Mouse (Mus musculus): Measurements from ENCODE around the gene Ccr1l1. TPM values are rescaled to one million over a fixed set of nuclear protein-coding genes. Genes with fewer than 3 reads are reported as not detected.

The Ccr1l1 gene
- polyA plus RNA-seq, 1 experiment: not detected

GRCm38 (mm10) chr9:123964776-123965175, 13.4 kb downstream of the Ccr1l1 start:
- Histone ChIP-seq H3K27me3 (ENCODE audit: control insufficient read depth, insufficient read depth, low read length) (no peaks in the 10 kb centered on the region), H3K36me3 (ENCODE audit: control insufficient read depth, insufficient read depth, low read length) (no peaks in the 10 kb centered on the region), H3K4me1 (replicated peaks; ENCODE audit: control insufficient read depth, insufficient read depth, low read length) (no peaks in the 10 kb centered on the region), H3K4me3 (ENCODE audit: control insufficient read depth, insufficient read depth, low read length) (no peak overlapping the region), H3K27ac (ENCODE audit: control insufficient read depth, insufficient read depth, low read length) (no peak overlapping the region)
- no peak for DNase-seq
- WGBS: 93% methylated on average over 3 of the region's 3 CpGs
- TF ChIP-seq CTCF (IDR thresholded peaks at IDR 0.05; ENCODE audit: borderline replicate concordance, control insufficient read depth, extremely low read depth, insufficient read depth, low read length, poor library complexity) (no peak), POLR2A (IDR thresholded peaks at IDR 0.05; ENCODE audit: control insufficient read depth, extremely low read depth, insufficient read depth, low read length, poor library complexity) (no peak)

GRCm38 (mm10) chr9:123960161-123960560, 18.0 kb downstream of the Ccr1l1 start:
- Histone ChIP-seq H3K36me3 (ENCODE audit: control insufficient read depth, insufficient read depth, low read length) (no peaks in the 10 kb centered on the region), H3K4me1 (replicated peaks; ENCODE audit: control insufficient read depth, insufficient read depth, low read length) (no peaks in the 10 kb centered on the region), H3K27me3 (ENCODE audit: control insufficient read depth, insufficient read depth, low read length) (no peaks in the 10 kb centered on the region), H3K4me3 (ENCODE audit: control insufficient read depth, insufficient read depth, low read length) (no peak overlapping the region), H3K27ac (ENCODE audit: control insufficient read depth, insufficient read depth, low read length) (no peak overlapping the region)
- 39% methylated on average over 1 of the region's 1 CpGs for WGBS
- TF ChIP-seq POLR2A (IDR thresholded peaks at IDR 0.05; ENCODE audit: control insufficient read depth, extremely low read depth, insufficient read depth, low read length, poor library complexity) (no peak), CTCF (IDR thresholded peaks at IDR 0.05; ENCODE audit: borderline replicate concordance, control insufficient read depth, extremely low read depth, insufficient read depth, low read length, poor library complexity) (no peak)
- DNase-seq: no peak

DNA sequence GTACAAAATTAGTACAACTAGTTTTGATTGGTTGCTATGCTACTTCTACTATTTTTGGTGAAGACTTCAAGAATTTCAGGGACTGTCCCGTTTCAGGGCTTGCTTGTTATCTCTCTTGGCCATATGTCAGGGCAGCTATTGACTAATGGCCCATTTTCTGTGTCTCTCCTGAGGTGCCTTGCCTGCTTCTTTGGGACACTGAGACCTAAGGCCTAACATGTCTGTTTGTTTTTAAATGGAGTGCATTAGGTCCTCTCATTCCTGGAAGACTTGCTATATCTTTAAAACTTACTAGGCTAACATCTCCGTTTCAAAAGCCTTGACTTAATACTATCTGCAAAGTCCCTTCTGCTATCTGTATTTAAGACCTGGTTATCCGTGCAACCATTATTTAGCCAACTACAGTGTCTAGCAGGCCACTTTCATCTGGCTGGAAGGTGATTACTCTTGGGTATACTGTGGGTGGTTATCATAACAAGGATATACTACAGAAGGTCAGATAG, 20.2 kb downstream of the Ccr1l1 start:
- no peak for DNase-seq
- TF ChIP-seq CTCF (IDR thresholded peaks at IDR 0.05; ENCODE audit: borderline replicate concordance, control insufficient read depth, extremely low read depth, insufficient read depth, low read length, poor library complexity): no peak
- no peak for TF ChIP-seq POLR2A (IDR thresholded peaks at IDR 0.05; ENCODE audit: control insufficient read depth, extremely low read depth, insufficient read depth, low read length, poor library complexity)

DNA sequence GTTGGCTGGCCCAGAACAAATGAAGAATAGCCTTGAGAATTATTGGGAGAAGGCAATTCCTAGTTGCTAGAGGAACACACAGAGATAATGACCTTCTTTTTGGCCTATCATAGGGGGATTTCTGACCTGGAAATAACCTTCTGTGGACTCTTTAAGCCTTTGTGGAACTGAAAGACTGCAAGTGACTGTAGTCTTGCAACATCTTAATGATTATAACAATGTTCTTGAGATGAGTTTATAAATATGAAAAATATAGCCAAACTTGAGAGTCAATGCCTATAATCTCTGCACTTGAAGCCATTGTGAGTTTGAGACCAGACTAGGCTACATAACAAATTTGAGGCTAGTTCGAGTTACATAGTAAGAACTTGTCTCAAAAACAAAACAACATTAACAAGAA, 21.3 kb downstream of the Ccr1l1 start:
- 89% methylated on average over 1 of the region's 1 CpGs for WGBS
- Histone ChIP-seq H3K4me3 (ENCODE audit: control insufficient read depth, insufficient read depth, low read length) (no peak overlapping the region), H3K36me3 (ENCODE audit: control insufficient read depth, insufficient read depth, low read length) (no peaks in the 10 kb centered on the region), H3K27me3 (ENCODE audit: control insufficient read depth, insufficient read depth, low read length) (no peaks in the 10 kb centered on the region), H3K27ac (ENCODE audit: control insufficient read depth, insufficient read depth, low read length) (no peak overlapping the region), H3K4me1 (replicated peaks; ENCODE audit: control insufficient read depth, insufficient read depth, low read length) (no peaks in the 10 kb centered on the region)
- TF ChIP-seq POLR2A (IDR thresholded peaks at IDR 0.05; ENCODE audit: control insufficient read depth, extremely low read depth, insufficient read depth, low read length, poor library complexity) (no peak), CTCF (IDR thresholded peaks at IDR 0.05; ENCODE audit: borderline replicate concordance, control insufficient read depth, extremely low read depth, insufficient read depth, low read length, poor library complexity) (no peak)
- DNase-seq: no peak

More for the DNA sequence above, 20.2 kb downstream of the Ccr1l1 start:
- no peaks in the 10 kb centered on the region for H3K36me3 ChIP-seq (ENCODE audit: control insufficient read depth, insufficient read depth, low read length)
- no peak overlapping the region for H3K4me3 ChIP-seq (ENCODE audit: control insufficient read depth, insufficient read depth, low read length)
- no peaks in the 10 kb centered on the region for H3K4me1 ChIP-seq (replicated peaks; ENCODE audit: control insufficient read depth, insufficient read depth, low read length)
- 92% methylated on average over 3 of the region's 3 CpGs for WGBS
- no peaks in the 10 kb centered on the region for H3K27me3 ChIP-seq (ENCODE audit: control insufficient read depth, insufficient read depth, low read length)
- no peak overlapping the region for H3K27ac ChIP-seq (ENCODE audit: control insufficient read depth, insufficient read depth, low read length)

- Histone ChIP-seq H3K4me1 (replicated peaks; ENCODE audit: control insufficient read depth, insufficient read depth, low read length) (0 out of 2 replicates have a peak, but pooled peaks cover 2% of the 10 kb centered on the region), H3K27ac (ENCODE audit: control insufficient read depth, insufficient read depth, low read length) (no peak overlapping the region), H3K27me3 (ENCODE audit: control insufficient read depth, insufficient read depth, low read length) (no peaks in the 10 kb centered on the region), H3K4me3 (ENCODE audit: control insufficient read depth, insufficient read depth, low read length) (no peak overlapping the region), H3K36me3 (ENCODE audit: control insufficient read depth, insufficient read depth, low read length) (no peaks in the 10 kb centered on the region)
- DNase-seq: no peak
- TF ChIP-seq CTCF (IDR thresholded peaks at IDR 0.05; ENCODE audit: borderline replicate concordance, control insufficient read depth, extremely low read depth, insufficient read depth, low read length, poor library complexity) (no peak), POLR2A (IDR thresholded peaks at IDR 0.05; ENCODE audit: control insufficient read depth, extremely low read depth, insufficient read depth, low read length, poor library complexity) (no peak)
- WGBS: 86% methylated on average over 2 of the region's 2 CpGs
Measured at GRCm38 (mm10) chr9:123953551-123953950, 24.7 kb downstream of the Ccr1l1 start.

DNA sequence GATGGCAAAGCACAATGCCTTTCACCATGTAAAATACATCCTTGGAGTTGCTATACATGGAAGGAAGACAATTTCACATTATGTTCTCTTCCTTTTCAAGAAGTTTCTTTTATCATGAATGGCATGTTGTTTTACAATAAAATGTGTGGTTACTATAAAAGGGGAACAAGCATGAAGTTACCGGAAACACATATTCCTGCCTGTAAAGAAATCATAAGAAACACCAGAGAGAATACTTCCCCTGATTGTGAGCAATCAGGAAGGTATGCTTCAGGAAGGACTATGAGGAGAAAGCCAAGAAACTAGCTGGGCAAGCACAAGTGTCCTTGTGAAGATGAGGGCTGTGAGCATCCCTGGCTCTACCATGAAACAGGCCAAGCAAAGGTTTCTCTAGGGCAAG, 27.0 kb downstream of the Ccr1l1 start:
- Histone ChIP-seq H3K27ac (ENCODE audit: control insufficient read depth, insufficient read depth, low read length) (no peak overlapping the region), H3K36me3 (ENCODE audit: control insufficient read depth, insufficient read depth, low read length) (no peaks in the 10 kb centered on the region), H3K27me3 (ENCODE audit: control insufficient read depth, insufficient read depth, low read length) (no peaks in the 10 kb centered on the region), H3K4me3 (ENCODE audit: control insufficient read depth, insufficient read depth, low read length) (no peak overlapping the region), H3K4me1 (replicated peaks; ENCODE audit: control insufficient read depth, insufficient read depth, low read length) (0 out of 2 replicates have a peak, but pooled peaks cover 2% of the 10 kb centered on the region)
- TF ChIP-seq POLR2A (IDR thresholded peaks at IDR 0.05; ENCODE audit: control insufficient read depth, extremely low read depth, insufficient read depth, low read length, poor library complexity) (no peak), CTCF (IDR thresholded peaks at IDR 0.05; ENCODE audit: borderline replicate concordance, control insufficient read depth, extremely low read depth, insufficient read depth, low read length, poor library complexity) (no peak)
- DNase-seq: no peak
- 9% methylated on average over 1 of the region's 1 CpGs for WGBS

GRCm38 (mm10) chr9:123949432-123949831, 28.8 kb downstream of the Ccr1l1 start:
- WGBS: 91% methylated on average over 2 of the region's 2 CpGs
- DNase-seq: no peak
- no peak overlapping the region for H3K27ac ChIP-seq (ENCODE audit: control insufficient read depth, insufficient read depth, low read length)
- no peak for TF ChIP-seq CTCF (IDR thresholded peaks at IDR 0.05; ENCODE audit: borderline replicate concordance, control insufficient read depth, extremely low read depth, insufficient read depth, low read length, poor library complexity)
- no peak for TF ChIP-seq POLR2A (IDR thresholded peaks at IDR 0.05; ENCODE audit: control insufficient read depth, extremely low read depth, insufficient read depth, low read length, poor library complexity)
- 0 out of 2 replicates have a peak, but pooled peaks cover 2% of the 10 kb centered on the region for H3K4me1 ChIP-seq (replicated peaks; ENCODE audit: control insufficient read depth, insufficient read depth, low read length)
- no peaks in the 10 kb centered on the region for H3K36me3 ChIP-seq (ENCODE audit: control insufficient read depth, insufficient read depth, low read length)
- H3K4me3 ChIP-seq (ENCODE audit: control insufficient read depth, insufficient read depth, low read length): no peak overlapping the region
- H3K27me3 ChIP-seq (ENCODE audit: control insufficient read depth, insufficient read depth, low read length): no peaks in the 10 kb centered on the region

Data from thymus, adult 2 months (tissue).